Mouse (Mus musculus): ENCODE data around the gene Plekho2. TPM values are rescaled to one million over a fixed set of nuclear protein-coding genes. Genes with fewer than 3 reads are reported as not detected.

Plekho2 gene
- polyA plus RNA-seq, 1 experiment, result 7.5 TPM

DNA sequence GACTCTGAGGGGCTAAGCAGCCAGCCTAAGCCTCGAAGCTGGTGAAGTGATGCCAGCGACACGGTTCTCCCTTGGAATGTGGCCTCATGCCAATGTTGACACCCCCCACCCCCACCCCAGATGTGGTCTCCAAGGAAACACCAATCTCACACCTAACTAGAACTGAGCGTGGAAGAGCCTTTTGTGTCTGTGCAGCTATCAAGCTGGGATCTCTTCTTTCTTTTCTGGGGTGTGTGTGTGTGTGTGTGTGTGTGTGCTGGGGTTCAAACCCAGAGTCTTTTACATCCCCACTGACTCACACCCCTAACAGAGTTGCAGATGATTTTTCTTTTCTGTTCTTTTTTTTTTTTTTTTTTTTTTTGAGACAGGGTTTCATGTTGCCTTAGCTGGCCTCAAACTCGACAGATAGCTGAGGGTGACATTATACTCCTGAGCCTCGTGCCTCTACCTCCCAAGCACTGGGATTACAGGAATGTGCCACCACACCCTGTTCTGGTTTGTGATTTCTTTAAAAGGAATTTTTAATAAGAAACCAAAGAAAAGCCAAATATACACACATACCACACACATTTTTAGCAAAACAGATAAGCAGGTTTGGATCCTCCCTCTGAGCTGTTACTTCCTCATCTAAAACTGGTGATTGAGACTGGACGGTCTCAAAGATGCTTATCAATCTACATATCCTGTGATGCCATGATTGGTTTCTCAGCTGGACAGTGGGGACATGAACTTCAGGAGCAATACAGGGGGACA, 29.6 kb downstream of the Plekho2 start:
- no peak overlapping the region; the same call in 1 of the 2 replicates for H3K4me3 ChIP-seq (ENCODE audit: insufficient read depth, low read depth, low read length)
- peaks cover 56% of the 10 kb centered on the region for H3K4me1 ChIP-seq (ENCODE audit: control insufficient read depth, insufficient read depth, insufficient read length, low read length)
- peak overlapping the region; percentile 99 for H3K27ac ChIP-seq (replicated peaks; ENCODE audit: low read depth, low read length)

DNA sequence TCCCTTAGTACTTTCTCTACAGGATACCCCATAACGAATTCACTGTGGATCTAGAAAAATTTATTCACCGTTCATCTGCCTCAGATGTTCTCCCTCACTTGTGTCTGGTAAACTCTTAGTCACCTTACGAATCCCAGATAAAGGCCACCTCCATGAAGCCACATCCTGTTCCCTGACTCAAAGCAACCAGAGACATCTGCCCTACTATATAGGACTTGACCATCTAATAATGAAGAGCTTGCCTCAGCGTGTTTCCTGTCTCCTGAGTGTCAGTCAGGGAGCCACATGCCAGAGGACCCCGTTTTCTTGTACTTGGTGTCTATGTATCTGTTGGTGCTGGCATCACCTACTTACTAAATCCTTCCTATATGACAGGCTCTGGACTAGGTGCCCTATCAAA, 30.2 kb downstream of the Plekho2 start:
- H3K4me1 ChIP-seq (ENCODE audit: control insufficient read depth, insufficient read depth, insufficient read length, low read length), result peaks cover 57% of the 10 kb centered on the region
- H3K27ac ChIP-seq (replicated peaks; ENCODE audit: low read depth, low read length), result peak overlapping the region; percentile 99
- no peak overlapping the region for H3K4me3 ChIP-seq (ENCODE audit: insufficient read depth, low read depth, low read length)

GRCm38 (mm10) chr9:65549139-65549538, 30.7 kb downstream of the Plekho2 start:
- Histone ChIP-seq H3K4me1 (ENCODE audit: control insufficient read depth, insufficient read depth, insufficient read length, low read length) (peaks cover 57% of the 10 kb centered on the region), H3K4me3 (ENCODE audit: insufficient read depth, low read depth, low read length) (no peak overlapping the region), H3K27ac (replicated peaks; ENCODE audit: low read depth, low read length) (peak overlapping the region; percentile 99)

GRCm38 (mm10) chr9:65548311-65548710, 31.5 kb downstream of the Plekho2 start:
- Histone ChIP-seq H3K4me1 (ENCODE audit: control insufficient read depth, insufficient read depth, insufficient read length, low read length) (peaks cover 57% of the 10 kb centered on the region), H3K4me3 (ENCODE audit: insufficient read depth, low read depth, low read length) (no peak overlapping the region), H3K27ac (replicated peaks; ENCODE audit: low read depth, low read length) (no peak overlapping the region)

DNA sequence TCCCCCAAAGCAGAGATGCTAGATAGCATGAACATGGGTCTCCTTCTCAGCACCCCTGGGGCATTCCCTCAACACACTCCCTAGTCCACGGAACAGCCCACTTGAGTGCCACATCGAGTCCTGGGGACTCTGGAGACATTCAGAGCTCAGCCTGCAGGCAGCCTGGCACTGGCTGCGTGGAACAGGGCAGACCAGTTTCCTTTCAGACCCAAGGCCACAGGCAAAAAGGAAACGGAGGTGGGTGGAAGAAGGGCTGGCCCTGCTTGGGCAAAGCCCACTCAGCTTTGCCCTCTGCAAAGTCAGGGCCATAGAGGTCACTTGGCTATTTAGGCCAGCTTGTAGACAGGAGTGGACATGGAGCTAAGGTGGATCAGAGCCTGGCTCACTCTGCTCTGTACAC, 32.0 kb downstream of the Plekho2 start:
- peaks cover 57% of the 10 kb centered on the region for H3K4me1 ChIP-seq (ENCODE audit: control insufficient read depth, insufficient read depth, insufficient read length, low read length)
- no peak overlapping the region for H3K4me3 ChIP-seq (ENCODE audit: insufficient read depth, low read depth, low read length)
- H3K27ac ChIP-seq (replicated peaks; ENCODE audit: low read depth, low read length), result peak overlapping the region; percentile 23; the same call in 1 of the 2 replicates

DNA sequence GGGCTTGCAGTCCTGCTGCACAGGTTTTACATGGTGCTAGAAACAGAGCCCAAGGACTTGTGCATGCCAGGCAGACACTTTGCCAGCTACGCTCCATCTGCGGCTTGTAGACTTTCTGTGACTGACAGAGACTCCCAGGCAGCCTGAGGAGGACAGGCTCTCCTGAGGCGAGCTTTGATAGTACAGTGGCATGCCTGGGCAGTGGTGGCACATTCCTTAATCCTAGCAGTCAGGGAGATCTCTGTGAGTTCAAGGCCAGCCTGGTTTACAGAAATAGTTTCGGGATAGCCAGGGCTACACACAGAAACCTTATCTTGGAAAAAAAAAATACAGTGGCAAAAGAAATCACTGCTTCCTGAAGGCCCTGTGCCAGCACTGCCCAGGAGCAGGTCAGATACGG, 32.7 kb downstream of the Plekho2 start:
- peak overlapping the region; percentile 61; the same call in 1 of the 2 replicates for H3K27ac ChIP-seq (replicated peaks; ENCODE audit: low read depth, low read length)
- peaks cover 53% of the 10 kb centered on the region for H3K4me1 ChIP-seq (ENCODE audit: control insufficient read depth, insufficient read depth, insufficient read length, low read length)
- no peak overlapping the region for H3K4me3 ChIP-seq (ENCODE audit: insufficient read depth, low read depth, low read length)

- Histone ChIP-seq H3K4me3 (ENCODE audit: insufficient read depth, low read depth, low read length) (no peak overlapping the region), H3K4me1 (ENCODE audit: control insufficient read depth, insufficient read depth, insufficient read length, low read length) (peaks cover 48% of the 10 kb centered on the region), H3K27ac (replicated peaks; ENCODE audit: low read depth, low read length) (peak overlapping the region; percentile 61)
Measured at GRCm38 (mm10) chr9:65546413-65546695, 33.5 kb downstream of the Plekho2 start.

- Histone ChIP-seq H3K4me3 (ENCODE audit: insufficient read depth, low read depth, low read length) (no peak overlapping the region), H3K27ac (replicated peaks; ENCODE audit: low read depth, low read length) (peak overlapping the region; percentile 61), H3K4me1 (ENCODE audit: control insufficient read depth, insufficient read depth, insufficient read length, low read length) (peaks cover 46% of the 10 kb centered on the region)
Measured at GRCm38 (mm10) chr9:65545635-65546412, 34.0 kb downstream of the Plekho2 start.

DNA sequence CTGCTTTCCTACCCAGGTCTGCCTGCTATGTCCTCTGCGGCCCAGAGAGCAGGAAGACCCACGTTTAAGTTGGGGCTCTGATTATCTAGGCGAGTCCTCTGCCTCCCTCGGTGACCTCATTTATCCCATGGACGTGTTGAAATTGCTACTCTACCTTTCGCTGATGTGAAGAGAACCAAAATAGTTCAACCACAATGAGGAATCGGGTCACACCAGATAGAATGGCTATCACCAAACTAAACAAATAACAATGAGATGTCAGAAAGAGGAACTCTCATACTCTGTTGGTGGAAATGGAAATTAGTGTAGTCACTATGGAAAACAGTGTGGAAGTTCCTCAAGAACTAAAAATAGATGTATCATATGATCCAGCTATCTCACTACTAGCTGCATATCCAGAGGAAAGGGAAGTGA, 37.7 kb downstream of the Plekho2 start:
- Histone ChIP-seq H3K27ac (replicated peaks; ENCODE audit: low read depth, low read length) (peak overlapping the region; percentile 91), H3K4me3 (ENCODE audit: insufficient read depth, low read depth, low read length) (no peak overlapping the region), H3K4me1 (ENCODE audit: control insufficient read depth, insufficient read depth, insufficient read length, low read length) (peaks cover 21% of the 10 kb centered on the region)

DNA sequence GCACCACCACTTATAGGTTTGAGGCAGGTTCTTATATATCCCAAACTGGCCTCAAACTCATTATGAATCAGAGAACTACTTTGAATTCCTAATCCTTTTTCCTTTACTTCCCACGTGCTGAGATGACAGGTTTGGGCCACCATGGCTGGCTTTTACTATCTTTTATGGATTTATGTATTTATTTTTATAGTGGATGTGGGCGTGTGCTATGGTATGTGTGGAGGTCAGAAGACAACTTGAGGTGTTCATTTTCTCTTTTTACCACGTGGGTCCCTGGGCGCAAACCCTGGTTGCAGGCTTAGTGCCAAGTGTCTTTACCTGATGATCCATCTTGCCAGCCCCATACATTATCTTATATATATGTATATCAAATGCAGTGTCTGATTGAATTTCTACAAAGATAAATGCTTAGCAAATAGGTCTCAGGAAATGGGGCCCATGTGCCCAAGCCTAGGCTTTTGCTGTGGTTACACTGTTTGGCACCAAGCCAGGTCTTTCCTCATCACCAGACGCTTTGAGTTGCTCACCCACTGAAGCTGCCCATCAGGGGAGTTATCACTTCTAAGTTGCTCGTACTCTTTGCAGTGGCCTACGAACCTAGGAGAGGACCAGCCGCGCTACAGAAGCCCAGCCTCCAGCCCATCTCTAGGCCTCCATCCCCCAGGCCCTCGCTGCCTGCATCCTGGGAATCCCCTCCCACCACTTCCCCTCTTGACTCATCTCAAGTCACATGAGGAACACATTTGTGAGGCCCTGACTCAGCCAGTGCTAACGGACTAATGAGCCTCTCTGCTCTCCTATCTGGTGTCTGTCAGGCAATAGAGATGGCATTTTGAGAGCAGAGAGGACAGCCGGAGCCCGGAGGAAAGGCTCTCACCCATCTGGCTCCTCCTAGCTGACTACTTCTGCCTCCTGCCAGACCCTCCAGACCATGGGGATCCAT, 38.4 kb downstream of the Plekho2 start:
- H3K27ac ChIP-seq (replicated peaks; ENCODE audit: low read depth, low read length), result peak overlapping the region; percentile 91
- peaks cover 20% of the 10 kb centered on the region for H3K4me1 ChIP-seq (ENCODE audit: control insufficient read depth, insufficient read depth, insufficient read length, low read length)
- no peak overlapping the region for H3K4me3 ChIP-seq (ENCODE audit: insufficient read depth, low read depth, low read length)

DNA sequence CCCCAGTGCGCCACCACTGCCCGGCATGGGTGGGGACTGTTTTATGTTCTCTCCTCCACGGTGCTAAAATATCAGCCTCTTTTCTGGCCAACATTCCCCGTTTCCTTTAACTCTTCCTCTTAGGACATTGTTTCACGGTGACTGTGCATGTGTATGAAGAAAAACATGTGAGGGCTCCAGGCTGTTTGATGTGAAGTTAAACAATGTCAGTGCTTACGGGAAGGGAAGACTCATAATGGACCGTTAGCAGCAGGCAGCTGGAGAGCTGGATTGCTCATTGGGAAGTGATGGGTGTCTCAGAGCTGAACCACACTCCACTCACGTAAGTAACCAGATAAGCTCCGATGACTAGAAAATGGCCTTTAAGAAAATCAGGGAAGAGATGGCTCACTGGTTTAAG, 40.1 kb downstream of the Plekho2 start:
- Histone ChIP-seq H3K27ac (replicated peaks; ENCODE audit: low read depth, low read length) (peak overlapping the region; percentile 39), H3K4me1 (ENCODE audit: control insufficient read depth, insufficient read depth, insufficient read length, low read length) (peaks cover 20% of the 10 kb centered on the region), H3K4me3 (ENCODE audit: insufficient read depth, low read depth, low read length) (no peak overlapping the region)

DNA sequence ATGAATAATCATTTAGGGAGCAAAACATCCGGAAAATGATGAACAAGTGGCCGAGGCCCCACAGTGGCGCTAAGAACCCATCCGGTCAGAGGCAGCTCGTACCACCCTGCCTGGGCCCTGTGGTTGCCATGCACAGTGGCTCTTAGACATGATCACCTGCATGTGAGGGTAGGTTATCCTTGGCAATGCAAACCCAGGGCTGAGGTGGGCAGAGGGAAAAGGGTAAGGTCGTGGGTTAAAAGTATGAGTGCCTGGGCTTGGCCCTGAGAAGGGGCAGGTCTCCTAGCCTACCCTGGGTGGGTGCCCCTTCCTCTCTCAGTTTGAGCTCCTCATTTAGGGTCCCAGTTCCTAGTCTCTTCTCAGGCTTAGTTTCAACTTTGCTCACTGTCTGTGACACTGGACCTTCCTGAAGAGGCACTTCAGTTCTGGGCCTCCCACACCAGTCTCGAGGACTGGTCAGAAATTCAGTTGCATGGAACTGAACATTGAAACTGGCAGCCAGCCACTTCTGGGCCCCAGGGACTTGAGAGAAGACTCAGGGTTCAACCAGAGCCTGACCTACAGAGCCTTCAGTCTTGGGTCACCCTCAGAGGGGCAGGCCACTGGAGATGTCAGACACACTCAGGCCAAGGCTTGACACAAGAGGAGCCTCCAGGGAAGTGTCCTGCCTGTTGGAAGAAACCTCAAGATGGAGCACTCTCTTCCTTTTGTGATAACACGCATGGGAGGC, 41.8 kb downstream of the Plekho2 start:
- Histone ChIP-seq H3K4me3 (ENCODE audit: insufficient read depth, low read depth, low read length) (no peak overlapping the region), H3K27ac (replicated peaks; ENCODE audit: low read depth, low read length) (peak overlapping the region; percentile 32), H3K4me1 (ENCODE audit: control insufficient read depth, insufficient read depth, insufficient read length, low read length) (peaks cover 20% of the 10 kb centered on the region)

- Histone ChIP-seq H3K4me3 (ENCODE audit: insufficient read depth, low read depth, low read length) (no peak overlapping the region), H3K4me1 (ENCODE audit: control insufficient read depth, insufficient read depth, insufficient read length, low read length) (peaks cover 17% of the 10 kb centered on the region), H3K27ac (replicated peaks; ENCODE audit: low read depth, low read length) (peak overlapping the region; percentile 77)
Measured at GRCm38 (mm10) chr9:65536491-65536890, 43.3 kb downstream of the Plekho2 start.

DNA sequence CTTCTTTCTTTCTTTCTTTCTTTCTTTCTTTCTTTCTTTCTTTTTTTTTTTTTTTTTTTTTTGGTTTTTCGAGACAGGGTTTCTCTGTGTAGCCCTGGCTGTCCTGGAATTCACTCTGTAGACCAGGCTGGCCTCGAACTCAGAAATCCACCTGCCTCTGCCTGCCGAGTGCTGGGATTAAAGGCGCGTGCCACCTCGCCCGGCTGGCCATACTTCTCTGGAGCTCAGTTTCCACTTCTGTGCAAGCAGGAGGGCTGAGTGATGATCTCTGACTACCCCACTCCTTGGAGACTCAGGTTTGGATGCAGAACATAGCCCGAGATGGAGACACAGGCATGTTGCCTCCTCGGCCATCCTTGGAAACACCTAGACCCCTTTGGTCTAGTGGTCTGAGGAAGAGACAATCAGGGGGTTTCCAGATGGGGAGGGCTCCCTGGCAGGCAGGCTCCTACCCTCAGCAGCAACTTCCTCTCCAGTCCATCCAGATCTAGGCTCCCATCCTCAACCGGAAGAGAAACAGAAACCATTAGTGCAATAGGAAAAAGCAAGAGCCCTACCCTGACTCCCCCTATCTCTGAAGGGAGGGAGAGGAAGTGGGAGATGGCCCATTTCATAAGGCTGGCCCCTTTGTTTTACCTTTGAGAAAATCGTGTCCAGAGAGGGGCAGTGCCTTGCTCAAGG, 43.9 kb downstream of the Plekho2 start:
- H3K4me3 ChIP-seq (ENCODE audit: insufficient read depth, low read depth, low read length), result no peak overlapping the region
- H3K27ac ChIP-seq (replicated peaks; ENCODE audit: low read depth, low read length), result peak overlapping the region; percentile 91
- peaks cover 17% of the 10 kb centered on the region for H3K4me1 ChIP-seq (ENCODE audit: control insufficient read depth, insufficient read depth, insufficient read length, low read length)
